27 mouse cellular contexts compared by ENCODE assay signal in the genomic region with DNA sequence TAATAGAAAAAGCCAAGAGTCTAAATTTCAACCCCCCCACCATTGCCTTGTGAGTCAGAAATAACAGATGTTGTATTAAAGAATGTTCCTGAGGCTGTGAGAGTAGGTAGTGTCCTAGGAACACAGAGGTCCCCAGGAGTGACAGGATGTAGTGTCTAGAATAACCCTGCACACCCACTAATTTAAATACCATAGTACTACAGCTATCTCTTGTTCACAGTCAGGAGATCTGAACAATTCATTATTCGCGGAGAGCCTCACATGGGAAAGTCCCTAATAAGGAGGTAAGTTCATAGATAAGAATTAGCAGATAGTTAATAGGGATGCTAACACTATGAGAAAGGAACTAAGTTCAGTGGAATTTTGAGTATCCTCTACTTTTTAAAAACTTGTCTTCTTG. TPM values are rescaled to one million over a fixed set of nuclear protein-coding genes. Genes with fewer than 3 reads are reported as not detected.
DNase-seq lines count a peak whose midpoint lies in the region; ATAC-seq and TF ChIP-seq lines count a peak whose summit lies in the region.
"Had no signal": no experiment of that assay in that cellular context is flagged by ENCODE, and none has a peak within 500 bp of the region (broad histone marks: within the 10 kb centered on the region; RNA-seq: fewer than 3 reads in every experiment).

No protein-coding gene starts in this region.

- no peaks in the 10 kb centered on the region for H3K9me3 ChIP-seq in CH12.LX (replicated peaks; ENCODE audit: low read length)
- no peaks in the 10 kb centered on the region for H3K9me3 ChIP-seq in forebrain, embryonic 16.5 days (ENCODE audit: control insufficient read depth, low read length)
- no peaks in the 10 kb centered on the region for H3K9me3 ChIP-seq in embryonic facial prominence, embryonic 10.5 days
- H3K9me3 ChIP-seq: embryonic facial prominence, embryonic 13.5 days; embryonic facial prominence, embryonic 15.5 days; forebrain, embryonic 10.5 days; forebrain, embryonic 12.5 days had no signal

- peaks cover 7 to 58% of the 10 kb centered on the region in 2 experiments; a peak in 3 of 4 replicates for H3K4me1 ChIP-seq in CH12.LX (ENCODE audit: control insufficient read depth in 1 of 2, insufficient read depth in 2 of 2)
- H3K4me1 ChIP-seq in forebrain, embryonic 16.5 days (replicated peaks; ENCODE audit: control insufficient read depth, insufficient read depth, low read length) = no peaks in the 10 kb centered on the region
- H3K4me1 ChIP-seq in embryonic facial prominence, embryonic 10.5 days = no peaks in the 10 kb centered on the region
- H3K4me1 ChIP-seq: embryonic facial prominence, embryonic 13.5 days; embryonic facial prominence, embryonic 15.5 days; forebrain, embryonic 10.5 days; forebrain, embryonic 12.5 days had no signal

- in situ Hi-C loops in CH12.LX (cut with MboI; ENCODE audit: low pct_ligation_motif_present, low pct_unique_long_range_greater_than_20kb, low sequenced_read_pairs) = no loop called here

- H3K36me3 ChIP-seq in CH12.LX (replicated peaks in 1 of 2; ENCODE audit: control insufficient read depth in 1 of 2, insufficient read depth in 1 of 2, low read length in 1 of 2) = peaks cover 23 to 43% of the 10 kb centered on the region in 2 experiments
- no peaks in the 10 kb centered on the region for H3K36me3 ChIP-seq in forebrain, embryonic 16.5 days (ENCODE audit: control insufficient read depth, insufficient read depth)
- H3K36me3 ChIP-seq in embryonic facial prominence, embryonic 10.5 days (replicated peaks) = no peaks in the 10 kb centered on the region
- H3K36me3 ChIP-seq: embryonic facial prominence, embryonic 13.5 days; embryonic facial prominence, embryonic 15.5 days; forebrain, embryonic 10.5 days; forebrain, embryonic 12.5 days had no signal

- no peak for TF ChIP-seq RAD21 in CH12.LX (IDR thresholded peaks at IDR 0.05; ENCODE audit: low read depth, low read length)

- H3K27ac ChIP-seq in CH12.LX (ENCODE audit: insufficient read depth, low read depth) = peak overlapping the region; percentile 41; the same call in 1 of the 2 replicates
- no peak overlapping the region for H3K27ac ChIP-seq in forebrain, embryonic 16.5 days (ENCODE audit: low read length)
- no peak overlapping the region for H3K27ac ChIP-seq in embryonic facial prominence, embryonic 10.5 days (replicated peaks)
- H3K27ac ChIP-seq: embryonic facial prominence, embryonic 13.5 days; embryonic facial prominence, embryonic 15.5 days; forebrain, embryonic 10.5 days; forebrain, embryonic 12.5 days had no signal

- dilution Hi-C loops in CH12.LX (cut with MboI; ENCODE audit: extremely low pct_ligation_motif_present, extremely low pct_unique_long_range_greater_than_20kb, low sequenced_read_pairs) = no loop called here

- peak; percentile 65; the same call in 1 of the 2 replicates for TF ChIP-seq EP300 in CH12.LX (IDR thresholded peaks at IDR 0.05; ENCODE audit: low read length)

- H3K4me2 ChIP-seq in CH12.LX (ENCODE audit: insufficient read depth, low read depth, poor library complexity, severe bottlenecking) = peak overlapping the region; percentile 75
- H3K4me2 ChIP-seq in forebrain, embryonic 16.5 days (ENCODE audit: low read length) = no peak overlapping the region
- H3K4me2 ChIP-seq: embryonic facial prominence, embryonic 13.5 days; embryonic facial prominence, embryonic 15.5 days; forebrain, embryonic 12.5 days had no signal

- peak; percentile 29; the same call in 1 of the 2 replicates for TF ChIP-seq POLR2A in CH12.LX (IDR thresholded peaks at IDR 0.05; ENCODE audit: low read depth, low read length)

- no peaks in the 10 kb centered on the region for H3K27me3 ChIP-seq in CH12.LX (replicated peaks)
- H3K27me3 ChIP-seq in forebrain, embryonic 16.5 days (replicated peaks; ENCODE audit: control insufficient read depth, insufficient read depth, low read length) = no peaks in the 10 kb centered on the region
- no peaks in the 10 kb centered on the region for H3K27me3 ChIP-seq in embryonic facial prominence, embryonic 10.5 days (replicated peaks; ENCODE audit: low read depth, poor library complexity, severe bottlenecking)
- H3K27me3 ChIP-seq: embryonic facial prominence, embryonic 13.5 days; embryonic facial prominence, embryonic 15.5 days; forebrain, embryonic 12.5 days had no signal

- peak; percentile 79 for ATAC-seq in inflammation-experienced regulatory T-cells, adult 6 months
- no peak for ATAC-seq in forebrain, embryonic 16.5 days
- ATAC-seq: forebrain, embryonic 14.5 days had no signal

- DNase-seq in heart, adult 8-10 months (ENCODE audit: low spot score) = peak; percentile 13
- no peak for DNase-seq in heart, postnatal 36 days
- DNase-seq in CD4-positive, CD25-positive, alpha-beta regulatory T cell, adult 2 months (ENCODE audit: low read depth, low spot score) = peak; percentile 16
- peak; percentile 77 for DNase-seq in CH12.LX (ENCODE audit: extremely low read depth)
- no peak for DNase-seq in embryonic facial prominence, embryonic 10.5 days (ENCODE audit: low spot score)
- DNase-seq in left cerebral cortex, adult 9 months (ENCODE audit: low spot score in 2 of 2) = no peak
- DNase-seq: adrenal gland, adult 8-10 months; adrenal gland, postnatal 14 days; adrenal gland, postnatal 36 days; B cell, adult 2 months; cerebellum, adult 11-12 months; cerebellum, adult 2 months; cerebellum, adult 9-10 months; cerebellum, postnatal 14 days; cerebellum, postnatal 36 days; forebrain, postnatal 0 days had no signal

- WGBS in forebrain, embryonic 16.5 days = 97% methylated on average over 2 of the region's 2 CpGs
- WGBS in embryonic facial prominence, embryonic 10.5 days = 90% methylated on average over 2 of the region's 2 CpGs

- peaks cover 40% of the 10 kb centered on the region for H3K79me2 ChIP-seq in CH12.LX (replicated peaks; ENCODE audit: control insufficient read depth, extremely low read depth, insufficient read depth, poor library complexity, severe bottlenecking)

- H3K9ac ChIP-seq in CH12.LX (ENCODE audit: insufficient read depth, low read depth) = no peak overlapping the region
- no peak overlapping the region for H3K9ac ChIP-seq in forebrain, embryonic 16.5 days (replicated peaks; ENCODE audit: low read depth, low read length)
- H3K9ac ChIP-seq: embryonic facial prominence, embryonic 13.5 days; embryonic facial prominence, embryonic 15.5 days; forebrain, embryonic 12.5 days; forebrain, postnatal 0 days had no signal

- H3K4me3 ChIP-seq in CH12.LX (replicated peaks in 1 of 3; ENCODE audit: low read depth in 2 of 3, low read length in 2 of 3, poor library complexity in 1 of 3) = no peak overlapping the region
- no peak overlapping the region for H3K4me3 ChIP-seq in forebrain, embryonic 16.5 days (replicated peaks; ENCODE audit: low read length)
- H3K4me3 ChIP-seq in embryonic facial prominence, embryonic 10.5 days = no peak overlapping the region
- H3K4me3 ChIP-seq: embryonic facial prominence, embryonic 13.5 days; embryonic facial prominence, embryonic 15.5 days; erythroblast, embryonic 14.5 days; forebrain, embryonic 10.5 days; forebrain, embryonic 12.5 days had no signal

- intact Hi-C loops in heart, postnatal 36 days (cut with DNase I) = no loop called here

- no peak for TF ChIP-seq CTCF in CH12.LX (conservative IDR thresholded peaks at IDR 0.05 in 1 of 2, IDR thresholded peaks at IDR 0.05 in 1 of 2; ENCODE audit: low read depth in 2 of 2, low read length in 2 of 2)

TF ChIP-seq in CH12.LX, 34 proteins besides CTCF, POLR2A, EP300 and RAD21:
- TF ChIP-seq BHLHE40 (IDR thresholded peaks at IDR 0.05; ENCODE audit: low read depth, low read length) (peak; percentile 66), ZNF384 (IDR thresholded peaks at IDR 0.05; ENCODE audit: low read depth, low read length) (no peak), TCF12 (IDR thresholded peaks at IDR 0.05; ENCODE audit: low read depth, low read length) (0 out of 2 replicates have a peak, but pooled peaks have one; percentile 37), MEF2A (IDR thresholded peaks at IDR 0.05; ENCODE audit: borderline replicate concordance, low read depth, low read length) (peak; percentile 45; the same call in 1 of the 2 replicates), TBP (conservative IDR thresholded peaks at IDR 0.05; ENCODE audit: low read depth, low read length) (0 out of 2 replicates have a peak, but pooled peaks have one; percentile 26), USF1 (IDR thresholded peaks at IDR 0.05; ENCODE audit: low read depth, low read length) (no peak), ETS1 (conservative IDR thresholded peaks at IDR 0.05; ENCODE audit: low read depth, low read length) (peak; percentile 47), IRF4 (IDR thresholded peaks at IDR 0.05; ENCODE audit: low read depth, low read length) (peak; percentile 31; the same call in 1 of the 2 replicates)

RNA-seq across cellular contexts. Expression of gene Rgs13, which starts 10.9 kb away (rescaled TPM):
- not detected for total RNA-seq in heart, adult 8-10 months (2022)
- not detected for total RNA-seq in heart, postnatal 36 days (2021)
- total RNA-seq in CH12.LX (2012; rRNA removed) (149 and 168 TPM in 2 replicates), CH12.LX (2014; rRNA removed) (1,247 and 1,500 TPM in 2 replicates)
- polyA plus RNA-seq in CH12.LX (2012; ENCODE audit: insufficient read length, low read depth) = 619 and 698 TPM in 2 replicates
- 1 to 10 TPM in 1 of 3 experiments, not detected in 2; 1.1 TPM for polyA plus RNA-seq in inflammation-experienced regulatory T-cells, adult 6 months (2017; shearing (Covaris generic))
- 0.86 and 0.91 TPM in 2 replicates for polyA plus RNA-seq in forebrain, embryonic 16.5 days (2015; fragmentation: Nextera tagmentation; extraction: Ambion mirVana)
- 0.10 and 0.47 TPM in 2 replicates for polyA plus RNA-seq in embryonic facial prominence, embryonic 10.5 days (2016; fragmentation: Nextera tagmentation; extraction: Ambion mirVana)
- total RNA-seq: adrenal gland, adult 18-20 months; adrenal gland, adult 8-10 months; adrenal gland, postnatal 14 days; adrenal gland, postnatal 36 days; common myeloid progenitor, adult 5-6 weeks; MEL had no signal
- polyA plus RNA-seq: cerebellum, adult 2 months; erythroblast, embryonic 14.5 days had no signal

Comparison
In these comparisons a context has a peak if more than half of its experiments do, and no peak if none do; other contexts are left out.
1. DNase-seq: peak in heart, adult 8-10 months (single experiment), CD4-positive, CD25-positive, alpha-beta regulatory T cell, adult 2 months (single experiment) and CH12.LX (single experiment); none in heart, postnatal 36 days (0 of 2), embryonic facial prominence, embryonic 10.5 days (single experiment) and left cerebral cortex, adult 9 months (0 of 2).
2. RNA of gene Rgs13, which starts 10.9 kb away (polyA plus RNA-seq): 619 to 698 TPM in CH12.LX; 0.86 to 0.91 TPM in forebrain, embryonic 16.5 days, 0.10 to 0.47 TPM in embryonic facial prominence, embryonic 10.5 days and 1.1 TPM in inflammation-experienced regulatory T-cells, adult 6 months; every median in the first group is over 100 times any median in the second.